Mouse (Mus musculus): ENCODE measurements around the gene Tcf15. TPM values are rescaled to one million over a fixed set of nuclear protein-coding genes. Genes with fewer than 3 reads are reported as not detected.

The Tcf15 gene
- polyA plus RNA-seq, 1 experiment from 2014 or later = 11.0 TPM

GRCm38 (mm10) chr2:152104711-152105317, 38.5 kb upstream of the Tcf15 start:
- no peak for TF ChIP-seq CTCF (IDR thresholded peaks at IDR 0.05; ENCODE audit: low read depth)
- 0 out of 2 replicates have a peak, but pooled peaks cover 4% of the 10 kb centered on the region for H3K27me3 ChIP-seq (ENCODE audit: insufficient read depth, low read length)
- H3K9ac ChIP-seq = peak overlapping the region; percentile 71
- ATAC-seq (ENCODE audit: insufficient read depth) (peak; percentile 44), DNase-seq (peak; percentile 18)
- H3K27ac ChIP-seq (ENCODE audit: low read depth) = no peak overlapping the region
- no peaks in the 10 kb centered on the region for H3K36me3 ChIP-seq (ENCODE audit: insufficient read depth)
- H3K9me3 ChIP-seq (ENCODE audit: low read depth, low read length) = no peaks in the 10 kb centered on the region
- H3K4me1 ChIP-seq (ENCODE audit: insufficient read depth) = no peaks in the 10 kb centered on the region
- H3K4me3 ChIP-seq (ENCODE audit: low read depth, low read length) = peak overlapping the region; percentile 60
- WGBS = 19% methylated on average over 17 of the region's 17 CpGs
- peak overlapping the region; percentile 86 for H3K4me2 ChIP-seq

DNA sequence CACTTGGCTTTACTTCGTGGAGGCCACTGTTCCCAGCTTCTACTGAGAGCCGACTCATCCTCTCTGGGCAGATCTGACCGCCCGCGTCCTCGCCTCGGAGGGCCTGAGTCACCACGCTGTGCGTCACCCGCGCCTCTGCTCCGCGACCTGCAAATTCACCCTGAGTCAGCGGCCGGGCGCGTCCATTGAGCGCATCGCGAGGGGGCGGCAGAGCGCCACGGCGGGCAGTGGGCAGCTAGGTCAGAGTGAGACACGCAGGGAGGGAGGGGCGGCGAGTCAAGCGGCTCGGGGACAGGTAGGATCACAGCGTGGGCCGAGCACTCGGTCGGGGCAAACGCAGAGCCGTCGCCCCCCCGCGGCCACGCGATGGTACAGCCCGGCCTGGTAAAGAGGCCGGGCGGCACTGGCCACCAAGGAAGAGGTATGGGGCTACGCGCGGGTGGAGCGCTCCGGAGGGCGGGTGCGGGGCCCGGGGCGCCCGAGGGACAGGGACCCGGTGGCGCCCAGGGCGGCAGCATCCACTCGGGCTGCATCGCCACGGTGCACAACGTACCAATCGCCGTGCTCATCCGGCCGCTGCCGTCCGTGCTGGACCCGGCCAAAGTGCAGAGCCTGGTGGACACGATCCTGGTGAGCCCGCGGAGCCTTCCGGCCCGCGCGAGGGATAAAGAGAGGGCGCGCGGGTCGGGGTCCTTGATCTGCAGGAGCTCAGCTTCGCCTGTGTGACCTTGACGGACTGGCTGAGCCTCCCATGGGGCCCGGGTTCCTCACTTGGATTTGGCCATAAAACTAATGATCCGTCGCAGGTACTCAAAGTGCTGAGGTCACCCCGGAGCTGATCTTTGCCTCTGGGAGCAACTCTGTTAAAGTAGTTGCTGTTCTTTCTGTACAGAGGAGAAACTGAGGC, 37.8 kb upstream of the Tcf15 start, which contains the start of gene Srxn1:
Gene Srxn1, plus strand, starts transcription at position 199 of the 907 bp plus-strand sequence.
- no peaks in the 10 kb centered on the region for H3K4me1 ChIP-seq (ENCODE audit: insufficient read depth)
- ATAC-seq (ENCODE audit: insufficient read depth) (peak; percentile 94), DNase-seq (peak; percentile 86)
- 2% methylated on average over 81 of the region's 84 CpGs for WGBS
- TF ChIP-seq CTCF (IDR thresholded peaks at IDR 0.05; ENCODE audit: low read depth) = peak; percentile 71
- H3K9ac ChIP-seq = peak within 1 kb of the TSS; percentile 71
- H3K4me3 ChIP-seq (ENCODE audit: low read depth, low read length) = peak within 1 kb of the TSS; percentile 60
- no peaks in the 10 kb centered on the region for H3K36me3 ChIP-seq (ENCODE audit: insufficient read depth)
- no peaks in the 10 kb centered on the region for H3K9me3 ChIP-seq (ENCODE audit: low read depth, low read length)
- H3K27me3 ChIP-seq (ENCODE audit: insufficient read depth, low read length) = 0 out of 2 replicates have a peak, but pooled peaks cover 4% of the 10 kb centered on the region
- H3K27ac ChIP-seq (ENCODE audit: low read depth) = no peak within 1 kb of the TSS; the same call in 1 of the 2 replicates
- H3K4me2 ChIP-seq = peak within 1 kb of the TSS; percentile 86

- no peak overlapping the region for H3K27ac ChIP-seq (ENCODE audit: low read depth)
- H3K36me3 ChIP-seq (ENCODE audit: insufficient read depth) = no peaks in the 10 kb centered on the region
- DNase-seq (no peak), ATAC-seq (ENCODE audit: insufficient read depth) (no peak)
- no peaks in the 10 kb centered on the region for H3K9me3 ChIP-seq (ENCODE audit: low read depth, low read length)
- 76% methylated on average over 3 of the region's 3 CpGs for WGBS
- 0 out of 2 replicates have a peak, but pooled peaks cover 4% of the 10 kb centered on the region for H3K27me3 ChIP-seq (ENCODE audit: insufficient read depth, low read length)
- H3K4me3 ChIP-seq (ENCODE audit: low read depth, low read length) = peak overlapping the region; percentile 60
- H3K9ac ChIP-seq = peak overlapping the region; percentile 71; the same call in 1 of the 2 replicates
- peak overlapping the region; percentile 86 for H3K4me2 ChIP-seq
- no peak for TF ChIP-seq CTCF (IDR thresholded peaks at IDR 0.05; ENCODE audit: low read depth)
- H3K4me1 ChIP-seq (ENCODE audit: insufficient read depth) = no peaks in the 10 kb centered on the region
Measured at GRCm38 (mm10) chr2:152106225-152106595, 37.2 kb upstream of the Tcf15 start.

DNA sequence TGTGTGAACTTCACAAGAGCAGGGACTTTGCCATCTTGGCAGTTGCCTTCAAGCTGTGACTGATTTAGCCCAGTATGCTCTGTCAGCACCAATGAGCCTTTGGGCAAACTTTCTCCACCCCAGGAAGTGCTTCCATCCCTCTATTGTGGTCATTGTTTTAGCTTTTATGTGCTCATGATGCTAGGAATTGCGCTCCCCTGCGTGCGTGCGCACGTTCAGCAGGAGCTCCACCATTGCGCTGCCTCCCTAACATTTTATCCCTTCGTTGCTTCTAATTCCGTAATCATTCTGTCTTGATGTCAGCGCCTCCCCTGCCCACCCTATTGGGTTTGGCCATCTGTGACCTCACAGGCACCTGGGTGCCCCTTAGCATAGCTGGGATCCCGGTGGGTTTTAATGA, 36.8 kb upstream of the Tcf15 start:
- Histone ChIP-seq H3K4me3 (ENCODE audit: low read depth, low read length) (0 out of 2 replicates have a peak overlapping the region, but pooled peaks have one; percentile 60), H3K9ac (no peak overlapping the region), H3K27ac (ENCODE audit: low read depth) (no peak overlapping the region), H3K4me2 (peak overlapping the region; percentile 86; the same call in 1 of the 2 replicates), H3K9me3 (ENCODE audit: low read depth, low read length) (no peaks in the 10 kb centered on the region), H3K4me1 (ENCODE audit: insufficient read depth) (no peaks in the 10 kb centered on the region), H3K27me3 (ENCODE audit: insufficient read depth, low read length) (0 out of 2 replicates have a peak, but pooled peaks cover 4% of the 10 kb centered on the region), H3K36me3 (ENCODE audit: insufficient read depth) (no peaks in the 10 kb centered on the region)
- DNase-seq (no peak), ATAC-seq (ENCODE audit: insufficient read depth) (no peak)
- no peak for TF ChIP-seq CTCF (IDR thresholded peaks at IDR 0.05; ENCODE audit: low read depth)
- WGBS = 94% methylated on average over 10 of the region's 10 CpGs

DNA sequence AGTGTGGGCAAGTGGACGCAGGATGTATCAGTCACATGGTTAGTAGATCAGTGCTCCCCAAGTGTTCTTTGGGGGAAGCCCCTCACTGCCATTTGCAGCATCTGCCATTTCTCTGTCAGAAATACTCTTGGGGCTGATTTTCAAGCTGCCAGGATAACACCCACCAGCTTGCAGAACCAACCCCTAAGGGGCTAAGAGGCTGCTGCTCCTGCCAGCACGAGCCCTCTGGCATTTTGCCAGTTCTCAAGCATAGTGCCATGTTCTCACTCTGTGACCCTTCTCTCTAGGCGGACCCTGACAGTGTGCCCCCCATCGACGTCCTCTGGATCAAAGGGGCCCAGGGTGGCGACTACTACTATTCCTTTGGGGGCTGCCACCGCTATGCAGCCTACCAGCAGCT, 34.7 kb upstream of the Tcf15 start:
- DNase-seq (no peak), ATAC-seq (ENCODE audit: insufficient read depth) (no peak)
- no peaks in the 10 kb centered on the region for H3K9me3 ChIP-seq (ENCODE audit: low read depth, low read length)
- H3K4me2 ChIP-seq = no peak overlapping the region
- H3K27ac ChIP-seq (ENCODE audit: low read depth) = no peak overlapping the region
- no peaks in the 10 kb centered on the region for H3K36me3 ChIP-seq (ENCODE audit: insufficient read depth)
- no peak overlapping the region for H3K4me3 ChIP-seq (ENCODE audit: low read depth, low read length)
- H3K27me3 ChIP-seq (ENCODE audit: insufficient read depth, low read length) = 0 out of 2 replicates have a peak, but pooled peaks cover under 1% of the 10 kb centered on the region
- 73% methylated on average over 7 of the region's 7 CpGs for WGBS
- no peak for TF ChIP-seq CTCF (IDR thresholded peaks at IDR 0.05; ENCODE audit: low read depth)
- H3K9ac ChIP-seq = no peak overlapping the region
- H3K4me1 ChIP-seq (ENCODE audit: insufficient read depth) = no peaks in the 10 kb centered on the region

GRCm38 (mm10) chr2:152109386-152109785, 34.0 kb upstream of the Tcf15 start:
- Histone ChIP-seq H3K4me2 (no peak overlapping the region), H3K4me3 (ENCODE audit: low read depth, low read length) (no peak overlapping the region), H3K9ac (no peak overlapping the region), H3K36me3 (ENCODE audit: insufficient read depth) (no peaks in the 10 kb centered on the region), H3K27ac (ENCODE audit: low read depth) (no peak overlapping the region), H3K27me3 (ENCODE audit: insufficient read depth, low read length) (no peaks in the 10 kb centered on the region), H3K9me3 (ENCODE audit: low read depth, low read length) (no peaks in the 10 kb centered on the region), H3K4me1 (ENCODE audit: insufficient read depth) (no peaks in the 10 kb centered on the region)
- 83% methylated on average over 5 of the region's 5 CpGs for WGBS
- no peak for TF ChIP-seq CTCF (IDR thresholded peaks at IDR 0.05; ENCODE audit: low read depth)
- no peak for ATAC-seq (ENCODE audit: insufficient read depth)
- no peak for DNase-seq

DNA sequence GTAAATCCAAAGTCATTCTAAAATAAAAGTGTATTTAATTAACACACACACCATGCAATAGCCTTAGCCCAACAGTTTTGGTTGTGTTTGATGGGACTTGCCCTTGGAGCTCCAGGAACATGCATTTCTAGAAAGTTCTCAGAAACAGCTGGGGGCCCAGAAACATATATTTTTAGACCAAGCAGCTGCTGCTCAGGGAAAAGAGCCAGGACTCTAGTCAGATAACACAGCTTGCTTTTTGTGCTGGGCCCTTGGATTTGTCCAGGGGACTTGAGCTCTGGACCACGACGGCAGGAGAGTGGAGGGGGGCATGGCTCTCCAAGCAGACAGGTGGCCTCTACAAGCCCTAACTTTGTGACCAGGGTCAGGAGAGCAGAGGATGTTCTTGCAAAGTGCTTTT, 32.0 kb upstream of the Tcf15 start:
- no peak overlapping the region for H3K9ac ChIP-seq
- no peak overlapping the region for H3K4me3 ChIP-seq (ENCODE audit: low read depth, low read length)
- H3K27me3 ChIP-seq (ENCODE audit: insufficient read depth, low read length) = peaks cover 7% of the 10 kb centered on the region
- no peak overlapping the region for H3K4me2 ChIP-seq
- no peaks in the 10 kb centered on the region for H3K4me1 ChIP-seq (ENCODE audit: insufficient read depth)
- TF ChIP-seq CTCF (IDR thresholded peaks at IDR 0.05; ENCODE audit: low read depth) = no peak
- no peaks in the 10 kb centered on the region for H3K9me3 ChIP-seq (ENCODE audit: low read depth, low read length)
- 53% methylated on average over 2 of the region's 2 CpGs for WGBS
- no peak overlapping the region for H3K27ac ChIP-seq (ENCODE audit: low read depth)
- DNase-seq (no peak), ATAC-seq (ENCODE audit: insufficient read depth) (no peak)
- no peaks in the 10 kb centered on the region for H3K36me3 ChIP-seq (ENCODE audit: insufficient read depth)

All from lung, embryonic 14.5 days (tissue).